ENCODE assay signal across 12 mouse cellular contexts in the genomic region with DNA sequence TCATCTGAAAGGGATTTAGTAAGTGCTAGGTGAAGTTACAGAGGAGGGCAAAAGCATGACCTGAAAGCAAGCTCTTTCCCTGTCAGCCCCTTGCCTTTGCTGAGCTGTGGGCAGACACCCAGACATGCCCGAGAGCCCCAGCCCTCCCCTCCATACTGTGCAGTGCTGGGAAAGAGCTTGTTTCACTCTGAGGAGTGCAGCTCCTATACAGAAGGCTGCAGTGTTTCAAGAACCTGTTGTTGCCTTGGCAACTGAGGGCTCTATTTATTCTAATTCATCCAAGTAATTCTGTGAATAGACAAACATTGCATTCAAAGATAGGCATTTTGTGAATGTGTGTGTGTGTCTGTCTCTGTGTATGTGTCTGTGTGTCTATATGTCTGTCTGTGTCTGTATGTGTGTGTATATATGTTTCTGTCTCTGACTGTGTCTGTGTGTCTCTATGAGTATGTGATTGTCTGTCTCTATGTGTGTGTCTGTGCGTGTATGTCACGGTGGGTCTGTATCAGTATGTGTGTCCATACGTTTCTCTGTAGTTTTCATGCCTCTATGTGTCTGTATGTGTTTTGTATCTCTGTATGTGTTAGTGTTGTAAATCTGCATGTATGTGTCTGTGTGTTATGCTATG. TPM values are rescaled to one million over a fixed set of nuclear protein-coding genes. Genes with fewer than 3 reads are reported as not detected.
DNase-seq lines count a peak whose midpoint lies in the region; ATAC-seq and TF ChIP-seq lines count a peak whose summit lies in the region.
"Had no signal": no experiment of that assay in that cellular context is flagged by ENCODE, and none has a peak within 500 bp of the region (broad histone marks: within the 10 kb centered on the region; RNA-seq: fewer than 3 reads in every experiment).

No protein-coding gene starts in this region.

- TF ChIP-seq CTCF in gastrocnemius, adult 2 months (IDR thresholded peaks at IDR 0.05) = no peak

- no peak overlapping the region for H3K4me3 ChIP-seq in forebrain, embryonic 16.5 days (replicated peaks; ENCODE audit: low read length)
- no peak overlapping the region for H3K4me3 ChIP-seq in midbrain, embryonic 13.5 days (replicated peaks)
- H3K4me3 ChIP-seq in gastrocnemius, adult 2 months = no peak overlapping the region
- H3K4me3 ChIP-seq: liver, embryonic 12.5 days had no signal

- H3K9me3 ChIP-seq in forebrain, embryonic 16.5 days (ENCODE audit: control insufficient read depth, low read length) = no peaks in the 10 kb centered on the region
- H3K9me3 ChIP-seq in midbrain, embryonic 13.5 days = no peaks in the 10 kb centered on the region
- H3K9me3 ChIP-seq: liver, embryonic 12.5 days had no signal

- H3K27me3 ChIP-seq in forebrain, embryonic 16.5 days (replicated peaks; ENCODE audit: control insufficient read depth, insufficient read depth, low read length) = no peaks in the 10 kb centered on the region
- no peaks in the 10 kb centered on the region for H3K27me3 ChIP-seq in midbrain, embryonic 13.5 days
- H3K27me3 ChIP-seq: liver, embryonic 12.5 days had no signal

- peaks cover 6% of the 10 kb centered on the region for H3K4me1 ChIP-seq in forebrain, embryonic 16.5 days (replicated peaks; ENCODE audit: control insufficient read depth, insufficient read depth, low read length)
- peaks cover 9% of the 10 kb centered on the region for H3K4me1 ChIP-seq in midbrain, embryonic 13.5 days (replicated peaks)
- H3K4me1 ChIP-seq: liver, embryonic 12.5 days had no signal

- intact Hi-C loops in left cerebral cortex, postnatal 4 days (cut with DNase I) = loop anchor here (5.0 to 10.0 kb wide), 3 partner anchors 210 to 553 kb away; a partner anchor contains a TSS
- intact Hi-C loops in gastrocnemius, adult 2 months (cut with DNase I) = loop anchor here (10.0 kb wide), 1 partner anchor 550 kb away; no protein-coding TSS in a partner anchor

- no peak overlapping the region for H3K9ac ChIP-seq in forebrain, embryonic 16.5 days (replicated peaks; ENCODE audit: low read depth, low read length)
- no peak overlapping the region for H3K9ac ChIP-seq in midbrain, embryonic 13.5 days (replicated peaks)
- H3K9ac ChIP-seq: liver, embryonic 12.5 days had no signal

- H3K36me3 ChIP-seq in forebrain, embryonic 16.5 days (ENCODE audit: control insufficient read depth, insufficient read depth) = no peaks in the 10 kb centered on the region
- no peaks in the 10 kb centered on the region for H3K36me3 ChIP-seq in midbrain, embryonic 13.5 days
- H3K36me3 ChIP-seq: liver, embryonic 12.5 days had no signal

- DNase-seq in left cerebral cortex, postnatal 4 days = peak; percentile 38
- DNase-seq in left cerebral cortex, adult 9 months (ENCODE audit: low spot score in 2 of 2) = no peak
- DNase-seq in embryo, embryonic 10 days (ENCODE audit: low spot score) = peak; percentile 27
- DNase-seq in adipocyte (ENCODE audit: low spot score) = no peak
- no peak for DNase-seq in kidney, adult 8-10 months
- DNase-seq in gastrocnemius, adult 2 months = no peak
- DNase-seq: adrenal gland, adult 2 months; cerebellum, postnatal 36 days had no signal

- H3K27ac ChIP-seq in forebrain, embryonic 16.5 days (ENCODE audit: low read length) = peak overlapping the region; percentile 46; the same call in 1 of the 2 replicates
- peak overlapping the region; percentile 35; the same call in 1 of the 2 replicates for H3K27ac ChIP-seq in midbrain, embryonic 13.5 days
- no peak overlapping the region for H3K27ac ChIP-seq in gastrocnemius, adult 2 months
- H3K27ac ChIP-seq: liver, embryonic 12.5 days had no signal

- H3K4me2 ChIP-seq in forebrain, embryonic 16.5 days (ENCODE audit: low read length) = peak overlapping the region; percentile 11; the same call in 1 of the 2 replicates
- H3K4me2 ChIP-seq in midbrain, embryonic 13.5 days (replicated peaks) = no peak overlapping the region
- H3K4me2 ChIP-seq: liver, embryonic 12.5 days had no signal

- 6% methylated on average over 4 of the region's 4 CpGs for WGBS in forebrain, embryonic 16.5 days
- 35% methylated on average over 4 of the region's 4 CpGs for WGBS in midbrain, embryonic 13.5 days

- ATAC-seq in forebrain, embryonic 16.5 days = peak; percentile 98
- peak; percentile 99 for ATAC-seq in midbrain, embryonic 13.5 days
- ATAC-seq: intestine, postnatal 0 days; liver, embryonic 12.5 days had no signal

RNA-seq across cellular contexts. Expression of a gene that starts 45.4 kb away (rescaled TPM):
- 10 to 100 TPM; 23.9 to 28.0 TPM for total RNA-seq in left cerebral cortex, postnatal 4 days (2021)
- 39.4 and 43.8 TPM in 2 replicates for polyA plus RNA-seq in forebrain, embryonic 16.5 days (2015; fragmentation: Nextera tagmentation; extraction: Ambion mirVana)
- 36.2 and 41.0 TPM in 2 replicates for polyA plus RNA-seq in midbrain, embryonic 13.5 days (2015; fragmentation: Nextera tagmentation; extraction: Ambion mirVana)
- 10 to 100 TPM in 1 of 2 experiments, 1 to 10 TPM in 1; 8.8 to 10.7 TPM for total RNA-seq in gastrocnemius, adult 2 months (2021)

Comparison
In these comparisons a context has a peak if more than half of its experiments do, and no peak if none do; other contexts are left out.
1. DNase-seq: peak in left cerebral cortex, postnatal 4 days (single experiment) and embryo, embryonic 10 days (single experiment); none in left cerebral cortex, adult 9 months (0 of 2), adipocyte (single experiment), kidney, adult 8-10 months (0 of 2) and gastrocnemius, adult 2 months (single experiment).